Comparison of ENCODE assay signal across 23 mouse cellular contexts in genomic region chr5:43468937-43469336, GRCm38 (mm10). TPM values are rescaled to one million over a fixed set of nuclear protein-coding genes. Genes with fewer than 3 reads are reported as not detected.
DNase-seq lines count a peak whose midpoint lies in the region; ATAC-seq and TF ChIP-seq lines count a peak whose summit lies in the region.
"Had no signal": no experiment of that assay in that cellular context is flagged by ENCODE, and none has a peak within 500 bp of the region (broad histone marks: within the 10 kb centered on the region; RNA-seq: fewer than 3 reads in every experiment).

No protein-coding gene starts in this region.

- ATAC-seq in heart, embryonic 12.5 days (ENCODE audit: insufficient number of reproducible peaks, low FRiP score) = peak; percentile 36; the same call in 1 of the 2 replicates
- peak; percentile 72; the same call in 1 of the 2 replicates for ATAC-seq in kidney, embryonic 14.5 days (ENCODE audit: low FRiP score, low TSS enrichment)
- no peak; the same call in 1 of the 2 replicates for ATAC-seq in kidney, postnatal 0 days (replicated peaks; ENCODE audit: low FRiP score, low read depth)
- ATAC-seq: CD4-positive, CD25-positive, alpha-beta regulatory T cell, adult 4 months; forebrain, embryonic 13.5 days; forebrain, embryonic 16.5 days; intestine, embryonic 15.5 days had no signal

- no peak for DNase-seq in heart, adult 9 months (ENCODE audit: low spot score in 2 of 2)
- DNase-seq in kidney, postnatal 36 days = no peak
- DNase-seq in kidney, postnatal 0 days (ENCODE audit: low spot score) = peak; percentile 51
- no peak for DNase-seq in kidney, adult 11 months
- DNase-seq: adrenal gland, adult 2 months; adrenal gland, postnatal 14 days; cerebellum, adult 11 months; cerebellum, adult 2 months; cerebellum, adult 9-11 months; cerebellum, postnatal 25 days; embryo, embryonic 11 days; gastrocnemius, postnatal 10 days; gastrocnemius, postnatal 36 days had no signal

- no peaks in the 10 kb centered on the region for H3K27me3 ChIP-seq in heart, embryonic 12.5 days (replicated peaks)
- no peaks in the 10 kb centered on the region for H3K27me3 ChIP-seq in kidney, embryonic 14.5 days (ENCODE audit: control insufficient read depth, insufficient read depth, low read length)
- H3K27me3 ChIP-seq in kidney, postnatal 0 days (ENCODE audit: insufficient read depth, low read length) = no peaks in the 10 kb centered on the region
- H3K27me3 ChIP-seq: forebrain, embryonic 13.5 days; hindbrain, embryonic 13.5 days; intestine, embryonic 15.5 days had no signal

- no peaks in the 10 kb centered on the region for H3K36me3 ChIP-seq in heart, embryonic 12.5 days
- H3K36me3 ChIP-seq in kidney, embryonic 14.5 days (ENCODE audit: control insufficient read depth, insufficient read depth, low read length) = no peaks in the 10 kb centered on the region
- no peaks in the 10 kb centered on the region for H3K36me3 ChIP-seq in kidney, postnatal 0 days (ENCODE audit: insufficient read depth, low read length)
- H3K36me3 ChIP-seq: forebrain, embryonic 10.5 days; hindbrain, embryonic 10.5 days; hindbrain, embryonic 13.5 days; intestine, embryonic 15.5 days had no signal

- H3K4me3 ChIP-seq in heart, embryonic 12.5 days = no peak overlapping the region
- no peak overlapping the region for H3K4me3 ChIP-seq in kidney, embryonic 14.5 days (ENCODE audit: low read length)
- no peak overlapping the region for H3K4me3 ChIP-seq in kidney, postnatal 0 days (replicated peaks; ENCODE audit: low read depth, low read length)
- H3K4me3 ChIP-seq: forebrain, embryonic 10.5 days; forebrain, embryonic 13.5 days; hindbrain, embryonic 10.5 days; hindbrain, embryonic 13.5 days; intestine, embryonic 15.5 days had no signal

- H3K4me1 ChIP-seq in heart, embryonic 12.5 days (replicated peaks) = peaks cover 13% of the 10 kb centered on the region
- H3K4me1 ChIP-seq in kidney, embryonic 14.5 days (ENCODE audit: control insufficient read depth, insufficient read depth, low read length) = peaks cover 11% of the 10 kb centered on the region
- H3K4me1 ChIP-seq in kidney, postnatal 0 days (replicated peaks; ENCODE audit: insufficient read depth, low read length) = no peaks in the 10 kb centered on the region
- H3K4me1 ChIP-seq: forebrain, embryonic 10.5 days; forebrain, embryonic 13.5 days; hindbrain, embryonic 10.5 days; hindbrain, embryonic 13.5 days; intestine, embryonic 15.5 days had no signal

- no peak for TF ChIP-seq CTCF in kidney, postnatal 0 days (IDR thresholded peaks at IDR 0.05; ENCODE audit: low read depth)

- no peaks in the 10 kb centered on the region for H3K9me3 ChIP-seq in heart, embryonic 12.5 days (replicated peaks)
- no peaks in the 10 kb centered on the region for H3K9me3 ChIP-seq in kidney, embryonic 14.5 days (ENCODE audit: control insufficient read depth, low read length)
- no peaks in the 10 kb centered on the region for H3K9me3 ChIP-seq in kidney, postnatal 0 days (replicated peaks; ENCODE audit: low read length)
- H3K9me3 ChIP-seq: forebrain, embryonic 10.5 days; forebrain, embryonic 13.5 days; hindbrain, embryonic 10.5 days; hindbrain, embryonic 13.5 days; intestine, embryonic 15.5 days had no signal

- H3K27ac ChIP-seq in heart, embryonic 12.5 days (ENCODE audit: poor library complexity, severe bottlenecking) = no peak overlapping the region
- no peak overlapping the region for H3K27ac ChIP-seq in kidney, embryonic 14.5 days (ENCODE audit: low read depth, low read length)
- H3K27ac ChIP-seq in kidney, postnatal 0 days = no peak overlapping the region
- H3K27ac ChIP-seq: forebrain, embryonic 10.5 days; forebrain, embryonic 13.5 days; hindbrain, embryonic 10.5 days; hindbrain, embryonic 13.5 days; intestine, embryonic 15.5 days had no signal

- no peak overlapping the region for H3K9ac ChIP-seq in heart, embryonic 12.5 days
- H3K9ac ChIP-seq in kidney, embryonic 14.5 days (ENCODE audit: low read depth, low read length) = 0 out of 2 replicates have a peak overlapping the region, but pooled peaks have one; percentile 12
- no peak overlapping the region for H3K9ac ChIP-seq in kidney, postnatal 0 days (ENCODE audit: low read depth, low read length)
- H3K9ac ChIP-seq: forebrain, embryonic 13.5 days; hindbrain, embryonic 13.5 days; intestine, embryonic 15.5 days had no signal

- WGBS in heart, embryonic 12.5 days = 34% methylated on average over 10 of the region's 10 CpGs
- whole genome bisulfite sequencing in kidney, embryonic 14.5 days = 21% methylated on average over 10 of the region's 10 CpGs
- WGBS in kidney, postnatal 0 days = 20% methylated on average over 10 of the region's 10 CpGs

- no peak overlapping the region for H3K4me2 ChIP-seq in heart, embryonic 12.5 days
- H3K4me2 ChIP-seq in kidney, embryonic 14.5 days (replicated peaks; ENCODE audit: low read depth, low read length) = no peak overlapping the region
- no peak overlapping the region for H3K4me2 ChIP-seq in kidney, postnatal 0 days (ENCODE audit: low read length)
- H3K4me2 ChIP-seq: forebrain, embryonic 13.5 days; hindbrain, embryonic 13.5 days; intestine, embryonic 15.5 days had no signal

RNA-seq across cellular contexts. Expression of gene C1qtnf7, which starts 46.4 kb away (rescaled TPM):
- polyA plus RNA-seq in heart, embryonic 12.5 days (2016; fragmentation: Nextera tagmentation; extraction: Ambion mirVana) = 4.7 TPM in 2 replicates
- 1.8 and 2.4 TPM in 2 replicates for polyA plus RNA-seq in kidney, embryonic 14.5 days (2014; fragmentation: Nextera tagmentation; extraction: Ambion mirVana)
- 14.8 and 15.6 TPM in 2 replicates for polyA plus RNA-seq in kidney, postnatal 0 days (2015; fragmentation: Nextera tagmentation; extraction: Ambion mirVana)
- polyA plus RNA-seq: C2C12; CD4-positive, CD25-positive, alpha-beta regulatory T cell, adult 4 months had no signal
